Mouse (Mus musculus): Measurements from ENCODE around the gene Gm28308.

DNA sequence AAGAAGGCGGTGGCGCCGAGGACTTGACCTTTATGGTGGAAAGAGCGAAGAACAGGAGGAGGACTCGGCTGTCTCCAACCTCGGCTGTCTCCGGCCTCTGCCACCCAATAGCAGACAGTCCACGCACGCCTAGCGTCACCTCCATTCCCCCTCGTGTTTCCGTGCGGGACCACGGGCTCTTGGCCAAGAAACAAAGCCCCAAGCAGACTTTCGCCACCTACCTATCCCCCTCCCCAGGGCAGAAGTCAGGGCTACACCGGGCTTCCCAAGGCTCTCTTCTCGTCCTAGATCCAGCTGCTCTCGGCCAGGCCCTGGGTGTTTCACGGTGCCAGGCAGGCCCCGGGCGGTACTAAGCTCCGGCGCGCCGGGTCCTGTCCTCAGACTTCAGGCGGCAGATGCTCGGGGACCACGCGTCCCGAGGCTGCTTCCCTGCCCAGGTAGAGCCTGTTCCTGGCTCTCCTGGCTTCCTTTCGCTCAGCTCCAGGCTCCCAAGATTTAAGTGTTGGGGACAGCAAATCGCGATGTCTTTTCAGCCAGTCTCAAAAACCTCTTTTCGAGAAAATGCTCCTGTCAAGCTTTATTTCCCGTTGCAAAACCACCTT lies 39.7 kb upstream of the Gm28308 start:
- TF ChIP-seq GATA1 (IDR thresholded peaks at IDR 0.05; ENCODE audit: borderline replicate concordance, low read length) (no peak), FLI1 (IDR thresholded peaks at IDR 0.05; ENCODE audit: low read length) (no peak)
